Mouse (Mus musculus) gastrocnemius, adult 2 months (tissue): Measurements from ENCODE around the gene Zfp607a. TPM values are rescaled to one million over a fixed set of nuclear protein-coding genes. Genes with fewer than 3 reads are reported as not detected.
"Not testable (repeated sequence)": the region's sequence is repeated elsewhere in the genome, so short reads cannot be mapped to it uniquely, and the experiment has no call there.

Experiments used
- DNase-seq: peaks from one replicate; pipeline ENCODE4 v3.0.0; 2022
- H3K27ac ChIP-seq: fragments of 200-600 bp; 2 replicates; pipeline ENCODE4 v1.8.1; 2022; ENCODE audit warnings: mild to moderate bottlenecking
- H3K4me3 ChIP-seq: fragments of 200-600 bp; 2 replicates; pipeline ENCODE4 v1.8.1; 2022; ENCODE audit warnings: mild to moderate bottlenecking, moderate library complexity
- CTCF ChIP-seq: fragments of 200-600 bp; IDR thresholded peaks from 2 replicates; pipeline ENCODE4 v1.8.1; 2022; ENCODE audit warnings: antibody characterized with exemption, mild to moderate bottlenecking, moderate library complexity
- intact Hi-C: fragments of 180-260 bp; cut with DNase I; formaldehyde crosslinking; loops from one replicate; pipeline ENCODE4 v1.15.1; 2025
- total RNA-seq, 2 experiments: library from RNA; stranded (reverse); gene quantifications; 2 replicates each; pipeline ENCODE4 v1.2.3; 2021

Zfp607a gene
- total RNA-seq, 2 experiments from 2014 or later = 2.1 to 2.3 TPM

GRCm38 (mm10) chr7:27881721-27882120, 24.4 kb downstream of the Zfp607a start:
- TF ChIP-seq CTCF = no peak
- intact Hi-C loops = no loop called here
- Histone ChIP-seq H3K27ac (no peak overlapping the region), H3K4me3 (no peak overlapping the region)
- no peak for DNase-seq

GRCm38 (mm10) chr7:27900601-27901000, 43.3 kb downstream of the Zfp607a start:
- H3K27ac ChIP-seq = no peak overlapping the region
- intact Hi-C loops = no loop called here
- no peak for TF ChIP-seq CTCF
- no peak for DNase-seq
- no peak overlapping the region for H3K4me3 ChIP-seq

GRCm38 (mm10) chr7:27905061-27905848, 47.9 kb downstream of the Zfp607a start:
- intact Hi-C loops = no loop called here
- no peak for DNase-seq
- Histone ChIP-seq H3K27ac (no peak overlapping the region), H3K4me3 (no peak overlapping the region)
- no peak for TF ChIP-seq CTCF

- DNase-seq, H3K27ac ChIP-seq, H3K4me3 ChIP-seq, intact Hi-C loops: not testable (repeated sequence)
Measured at GRCm38 (mm10) chr7:27910952-27911351, 53.6 kb downstream of the Zfp607a start.

- H3K27ac ChIP-seq, DNase-seq, H3K4me3 ChIP-seq: not testable (repeated sequence)
- intact Hi-C loops = loop anchor here (5.0 kb wide), 1 partner anchor 90 kb away; the partner anchor contains the start of gene Zfp59
Measured at GRCm38 (mm10) chr7:27927041-27927440, 69.7 kb downstream of the Zfp607a start.

GRCm38 (mm10) chr7:27928818-27929695, 71.7 kb downstream of the Zfp607a start, which contains the start of gene Zfp974:
TSS of gene Zfp974 (minus strand) at chr7:27929460.
- H3K4me3 ChIP-seq = peak within 1 kb of the TSS; percentile 93

More at GRCm38 (mm10) chr7:27928818-27929695, 71.7 kb downstream of the Zfp607a start, which contains the start of gene Zfp974:
- intact Hi-C loops = loop anchor here (5.0 kb wide), 1 partner anchor 92 kb away; the partner anchor contains the start of gene Zfp59
- no peak for TF ChIP-seq CTCF
- DNase-seq = peak; percentile 74
- H3K27ac ChIP-seq = peak within 1 kb of the TSS; percentile 79

Other genes starting within 250 kb of the Zfp607a start
- not detected for gene Ttc9b, start 203.6 kb upstream of the Zfp607a start, total RNA-seq
- 10 to 100 TPM; 35.3 to 39.1 TPM for gene Map3k10, start 182.9 kb upstream of the Zfp607a start, total RNA-seq
- gene Zfp607b, start 168.2 kb upstream of the Zfp607a start, total RNA-seq = under 1 TPM; 0.43 to 0.84 TPM
- 1 to 10 TPM; 5.9 to 9.0 TPM for gene Zfp60, start 126.1 kb upstream of the Zfp607a start, total RNA-seq
- 1 to 10 TPM; 4.0 to 5.0 TPM for gene Zfp626, start 50.3 kb upstream of the Zfp607a start, total RNA-seq
- 1 to 10 TPM; 2.3 to 2.7 TPM for gene Zfp59, start 18.9 kb upstream of the Zfp607a start, total RNA-seq
- gene Zfp974, start 71.9 kb downstream of the Zfp607a start, total RNA-seq = 1 to 10 TPM; 4.1 to 6.2 TPM
- gene Zfp780b, start 121.6 kb downstream of the Zfp607a start, total RNA-seq = 1 to 10 TPM; 7.7 to 10.0 TPM
- under 1 TPM; 0.39 to 0.43 TPM for gene Zfp850, start 156.6 kb downstream of the Zfp607a start, total RNA-seq
- gene Psmc4, start 192.6 kb downstream of the Zfp607a start, total RNA-seq = 100 to 1,000 TPM; 100 to 102 TPM
- not detected for gene Fcgbp, start 213.7 kb downstream of the Zfp607a start, total RNA-seq